Comparison of ENCODE assay signal across 8 mouse cellular contexts in the genomic region with DNA sequence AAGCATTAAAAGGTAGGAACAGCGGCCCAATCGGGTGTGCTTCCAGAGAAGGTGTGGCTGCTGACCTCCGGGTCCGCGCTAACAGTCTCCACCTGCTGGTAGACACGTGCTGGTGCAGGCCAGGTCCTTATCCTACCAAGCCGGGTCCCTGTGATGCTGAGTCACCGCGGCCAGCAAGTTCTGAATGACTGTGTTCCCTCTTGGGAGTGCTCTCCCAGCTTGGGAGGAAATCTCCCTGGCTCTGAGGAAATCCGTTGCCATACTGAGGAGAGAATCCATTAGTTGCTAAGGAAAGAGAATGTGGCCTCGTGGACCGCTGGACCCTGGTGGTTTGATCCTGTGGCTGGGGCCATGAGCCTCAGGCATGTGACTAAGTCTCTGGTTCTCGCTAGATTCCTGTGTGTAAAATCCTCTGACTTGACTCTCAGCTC.
A peak's percentile ranks its signal among the peaks of the same experiment; 100 is the strongest.
DNase-seq lines count a peak whose midpoint lies in the region; ATAC-seq and TF ChIP-seq lines count a peak whose summit lies in the region.

No protein-coding gene starts in this region.

- peak; percentile 87 for ATAC-seq in liver, embryonic 12.5 days

- H3K9me3 ChIP-seq in heart, embryonic 10.5 days: no peaks in the 10 kb centered on the region
- H3K9me3 ChIP-seq in liver, embryonic 12.5 days (replicated peaks): no peaks in the 10 kb centered on the region

- WGBS in heart, embryonic 10.5 days: 22% methylated on average over 13 of the region's 13 CpGs
- WGBS in liver, embryonic 12.5 days (ENCODE audit: insufficient replicate concordance): 10% methylated on average over 13 of the region's 13 CpGs
- 24% methylated on average over 13 of the region's 13 CpGs for WGBS in olfactory bulb, adult 2 months
- 6% methylated on average over 13 of the region's 13 CpGs for WGBS in thymus, adult 2 months

- peak; percentile 82 for DNase-seq in CD4-positive helper T cell, adult 2 months (ENCODE audit: low read depth, low spot score)
- DNase-seq in adrenal gland, adult 18-20 months (ENCODE audit: low spot score in 2 of 2): peak; percentile 84 to 88
- DNase-seq in embryo, embryonic 10.5 days (ENCODE audit: low spot score): peak; percentile 84
- DNase-seq in heart, embryonic 10.5 days (ENCODE audit: low spot score): peak; percentile 91
- peak; percentile 88 to 92 for DNase-seq in kidney, postnatal 25 days
- peak; percentile 83 for DNase-seq in thymus, adult 2 months

- peak; percentile 67; the same call in 1 of the 2 replicates for TF ChIP-seq CTCF in olfactory bulb, adult 2 months (IDR thresholded peaks at IDR 0.05; ENCODE audit: insufficient read depth, low read depth, low read length)
- peak; percentile 84 for TF ChIP-seq CTCF in thymus, adult 2 months (IDR thresholded peaks at IDR 0.05; ENCODE audit: borderline replicate concordance, control insufficient read depth, extremely low read depth, insufficient read depth, low read length, poor library complexity)

- peak overlapping the region; percentile 32 for H3K4me2 ChIP-seq in liver, embryonic 12.5 days

- TF ChIP-seq POLR2A in olfactory bulb, adult 2 months (IDR thresholded peaks at IDR 0.05; ENCODE audit: insufficient read depth, low read depth, low read length): no peak
- no peak for TF ChIP-seq POLR2A in thymus, adult 2 months (IDR thresholded peaks at IDR 0.05; ENCODE audit: control insufficient read depth, extremely low read depth, insufficient read depth, low read length, poor library complexity)

- no peaks in the 10 kb centered on the region for H3K36me3 ChIP-seq in heart, embryonic 10.5 days
- H3K36me3 ChIP-seq in liver, embryonic 12.5 days: no peaks in the 10 kb centered on the region
- H3K36me3 ChIP-seq in thymus, adult 2 months (ENCODE audit: control insufficient read depth, insufficient read depth, low read length): no peaks in the 10 kb centered on the region

- H3K27ac ChIP-seq in heart, embryonic 10.5 days: 0 out of 2 replicates have a peak overlapping the region, but pooled peaks have one; percentile 24
- no peak overlapping the region for H3K27ac ChIP-seq in liver, embryonic 12.5 days
- no peak overlapping the region for H3K27ac ChIP-seq in olfactory bulb, adult 2 months (ENCODE audit: insufficient read depth, low read depth, low read length)
- no peak overlapping the region for H3K27ac ChIP-seq in thymus, adult 2 months (ENCODE audit: control insufficient read depth, insufficient read depth, low read length)

- H3K4me1 ChIP-seq in heart, embryonic 10.5 days: 0 out of 2 replicates have a peak, but pooled peaks cover 4% of the 10 kb centered on the region
- peaks cover 9% of the 10 kb centered on the region for H3K4me1 ChIP-seq in liver, embryonic 12.5 days
- peaks cover 5% of the 10 kb centered on the region; the same call in 1 of the 2 replicates for H3K4me1 ChIP-seq in olfactory bulb, adult 2 months (ENCODE audit: control insufficient read depth, insufficient read depth, low read length)
- peaks cover 24% of the 10 kb centered on the region for H3K4me1 ChIP-seq in thymus, adult 2 months (replicated peaks; ENCODE audit: control insufficient read depth, insufficient read depth, low read length)

- H3K27me3 ChIP-seq in heart, embryonic 10.5 days (ENCODE audit: insufficient read depth, poor library complexity, severe bottlenecking): no peaks in the 10 kb centered on the region
- no peaks in the 10 kb centered on the region for H3K27me3 ChIP-seq in liver, embryonic 12.5 days (replicated peaks)
- no peaks in the 10 kb centered on the region for H3K27me3 ChIP-seq in thymus, adult 2 months (ENCODE audit: control insufficient read depth, insufficient read depth, low read length)

- no peak overlapping the region for H3K9ac ChIP-seq in liver, embryonic 12.5 days

- H3K4me3 ChIP-seq in heart, embryonic 10.5 days: 0 out of 2 replicates have a peak overlapping the region, but pooled peaks have one; percentile 27
- H3K4me3 ChIP-seq in liver, embryonic 12.5 days: no peak overlapping the region
- no peak overlapping the region for H3K4me3 ChIP-seq in olfactory bulb, adult 2 months (ENCODE audit: insufficient read depth, low read depth, low read length)
- H3K4me3 ChIP-seq in thymus, adult 2 months (ENCODE audit: control insufficient read depth, insufficient read depth, low read length): no peak overlapping the region
